Mouse (Mus musculus): Measurements from ENCODE around the gene Gm765. TPM values are rescaled to one million over a fixed set of nuclear protein-coding genes. Genes with fewer than 3 reads are reported as not detected.

The Gm765 gene
- polyA plus RNA-seq, 1 experiment from 2014 or later: not detected

DNA sequence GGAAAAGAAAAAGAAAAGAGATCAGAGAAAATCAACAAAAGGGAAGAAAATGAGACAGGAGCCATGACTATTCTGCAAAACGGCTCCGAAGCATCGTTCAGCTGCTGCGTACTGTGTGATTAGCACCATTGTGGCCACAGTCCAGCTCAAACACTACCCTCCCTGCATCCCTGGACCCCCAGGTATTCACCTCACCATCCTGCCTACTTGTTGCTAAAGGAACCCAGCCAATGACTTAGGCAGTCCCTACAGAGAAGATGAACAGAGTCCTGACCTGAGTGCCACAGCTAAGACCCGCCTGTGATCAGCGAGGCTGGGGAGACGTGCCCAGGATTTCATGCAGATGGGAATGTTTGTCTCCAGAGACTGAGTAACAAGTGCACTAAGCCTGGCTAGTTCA, 35.4 kb downstream of the Gm765 start:
- Histone ChIP-seq H3K4me1 (ENCODE audit: control insufficient read depth, insufficient read depth, low read length) (no peaks in the 10 kb centered on the region), H3K9me3 (replicated peaks; ENCODE audit: control insufficient read depth, low read length) (no peaks in the 10 kb centered on the region), H3K4me3 (ENCODE audit: low read length) (no peak overlapping the region), H3K27ac (ENCODE audit: low read length) (no peak overlapping the region), H3K27me3 (ENCODE audit: control insufficient read depth, insufficient read depth, low read length) (no peaks in the 10 kb centered on the region), H3K4me2 (ENCODE audit: low read depth, low read length) (no peak overlapping the region), H3K36me3 (ENCODE audit: control insufficient read depth, insufficient read depth) (no peaks in the 10 kb centered on the region), H3K9ac (ENCODE audit: low read length) (no peak overlapping the region)
- 89% methylated on average over 7 of the region's 7 CpGs for WGBS
- ATAC-seq (replicated peaks; ENCODE audit: extremely low read depth, insufficient read depth, low FRiP score): no peak

DNA sequence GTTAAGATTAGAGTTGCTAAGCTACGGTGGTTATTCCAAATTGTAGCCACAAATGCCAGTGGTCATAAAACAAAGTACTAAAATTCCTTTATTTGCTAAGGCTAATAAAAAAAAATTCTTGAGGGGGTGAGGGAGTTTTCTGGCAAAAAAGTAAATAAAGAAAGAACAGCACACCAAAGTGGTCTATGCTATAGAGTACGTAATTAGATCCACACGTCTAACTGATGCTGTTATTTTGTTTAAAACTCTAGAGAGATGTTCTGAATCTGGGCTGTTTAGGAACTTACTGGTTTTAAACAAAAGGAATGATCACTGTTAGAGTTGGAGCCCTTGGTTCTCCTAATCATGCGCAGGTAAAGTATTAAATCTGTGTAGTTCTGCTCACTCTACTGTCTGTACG, 50.5 kb downstream of the Gm765 start:
- H3K4me1 ChIP-seq (ENCODE audit: control insufficient read depth, insufficient read depth, low read length): no peaks in the 10 kb centered on the region
- H3K27ac ChIP-seq (ENCODE audit: low read length): no peak overlapping the region
- H3K4me3 ChIP-seq (ENCODE audit: low read length): no peak overlapping the region
- H3K27me3 ChIP-seq (ENCODE audit: control insufficient read depth, insufficient read depth, low read length): no peaks in the 10 kb centered on the region
- no peaks in the 10 kb centered on the region for H3K36me3 ChIP-seq (ENCODE audit: control insufficient read depth, insufficient read depth)
- ATAC-seq (replicated peaks; ENCODE audit: extremely low read depth, insufficient read depth, low FRiP score): no peak
- no peaks in the 10 kb centered on the region for H3K9me3 ChIP-seq (replicated peaks; ENCODE audit: control insufficient read depth, low read length)
- H3K4me2 ChIP-seq (ENCODE audit: low read depth, low read length): no peak overlapping the region
- no peak overlapping the region for H3K9ac ChIP-seq (ENCODE audit: low read length)
- WGBS: 86% methylated on average over 5 of the region's 5 CpGs

DNA sequence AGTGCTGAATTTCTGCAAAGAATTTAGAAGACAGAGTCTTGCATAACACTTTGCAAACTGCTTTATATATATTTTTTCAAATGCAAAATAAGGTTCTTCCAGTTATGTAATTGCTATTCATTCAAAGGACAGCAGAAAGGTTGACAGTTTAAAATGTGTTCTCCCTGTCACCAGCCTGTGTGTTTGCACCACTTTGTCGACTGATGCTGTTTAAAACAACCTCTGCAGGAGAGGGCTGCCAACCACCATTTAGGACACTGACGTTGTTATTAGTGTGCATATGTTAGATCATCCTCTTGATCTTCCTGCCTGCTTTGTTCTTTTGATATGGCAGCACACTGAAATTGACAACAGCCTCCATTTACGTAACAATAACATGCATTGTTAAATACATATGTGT, 54.2 kb downstream of the Gm765 start:
- H3K4me3 ChIP-seq (ENCODE audit: low read length): no peak overlapping the region
- H3K4me1 ChIP-seq (ENCODE audit: control insufficient read depth, insufficient read depth, low read length): no peaks in the 10 kb centered on the region
- H3K9ac ChIP-seq (ENCODE audit: low read length): no peak overlapping the region
- no peaks in the 10 kb centered on the region for H3K36me3 ChIP-seq (ENCODE audit: control insufficient read depth, insufficient read depth)
- H3K9me3 ChIP-seq (replicated peaks; ENCODE audit: control insufficient read depth, low read length): no peaks in the 10 kb centered on the region
- 54% methylated on average over 3 of the region's 3 CpGs for WGBS
- H3K27me3 ChIP-seq (ENCODE audit: control insufficient read depth, insufficient read depth, low read length): no peaks in the 10 kb centered on the region
- H3K4me2 ChIP-seq (ENCODE audit: low read depth, low read length): no peak overlapping the region
- no peak for ATAC-seq (replicated peaks; ENCODE audit: extremely low read depth, insufficient read depth, low FRiP score)
- H3K27ac ChIP-seq (ENCODE audit: low read length): no peak overlapping the region

DNA sequence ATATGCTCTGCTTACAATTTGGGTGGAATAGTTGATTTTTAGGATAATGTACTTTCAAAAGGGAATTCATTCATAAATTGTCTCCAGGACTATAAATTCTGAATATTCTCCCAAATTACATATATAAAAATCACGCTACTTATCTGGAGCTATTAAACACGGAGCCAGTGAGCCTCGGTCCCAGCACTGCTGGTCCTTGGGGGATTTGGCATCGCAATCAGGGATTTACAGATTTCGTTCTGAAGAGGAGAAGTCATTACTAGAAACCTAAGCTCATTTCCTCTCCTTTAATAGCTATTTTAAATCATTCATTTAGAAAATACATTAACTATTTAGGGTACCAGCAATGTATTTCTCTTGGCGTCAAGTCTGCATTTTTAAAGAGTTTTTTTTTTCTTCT, 55.0 kb downstream of the Gm765 start:
- Histone ChIP-seq H3K36me3 (ENCODE audit: control insufficient read depth, insufficient read depth) (no peaks in the 10 kb centered on the region), H3K4me2 (ENCODE audit: low read depth, low read length) (no peak overlapping the region), H3K4me3 (ENCODE audit: low read length) (no peak overlapping the region), H3K9ac (ENCODE audit: low read length) (no peak overlapping the region), H3K27ac (ENCODE audit: low read length) (no peak overlapping the region), H3K9me3 (replicated peaks; ENCODE audit: control insufficient read depth, low read length) (no peaks in the 10 kb centered on the region), H3K4me1 (ENCODE audit: control insufficient read depth, insufficient read depth, low read length) (no peaks in the 10 kb centered on the region), H3K27me3 (ENCODE audit: control insufficient read depth, insufficient read depth, low read length) (no peaks in the 10 kb centered on the region)
- WGBS: 71% methylated on average over 6 of the region's 6 CpGs
- no peak for ATAC-seq (replicated peaks; ENCODE audit: extremely low read depth, insufficient read depth, low FRiP score)

DNA sequence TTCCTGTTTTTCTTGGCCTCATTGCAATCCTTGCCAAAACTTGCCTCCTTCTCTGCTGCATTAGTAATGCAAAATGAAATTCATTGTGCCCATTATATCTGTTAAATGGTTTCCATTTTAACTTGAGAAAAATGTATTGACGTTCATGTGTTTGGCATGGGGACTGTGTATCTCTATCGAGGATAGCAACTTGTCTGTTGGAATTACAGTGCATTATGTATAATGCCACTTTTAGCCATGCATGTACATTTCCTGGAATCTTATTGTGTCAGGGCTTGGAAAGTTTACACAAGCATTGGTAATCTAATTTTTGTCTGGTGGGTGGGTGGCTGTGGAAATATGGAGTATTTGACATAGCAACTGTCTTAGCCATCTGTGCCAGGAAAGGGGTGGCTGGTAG, 57.4 kb downstream of the Gm765 start:
- Histone ChIP-seq H3K9ac (ENCODE audit: low read length) (no peak overlapping the region), H3K36me3 (ENCODE audit: control insufficient read depth, insufficient read depth) (no peaks in the 10 kb centered on the region), H3K9me3 (replicated peaks; ENCODE audit: control insufficient read depth, low read length) (no peaks in the 10 kb centered on the region), H3K4me2 (ENCODE audit: low read depth, low read length) (no peak overlapping the region), H3K4me3 (ENCODE audit: low read length) (no peak overlapping the region), H3K27me3 (ENCODE audit: control insufficient read depth, insufficient read depth, low read length) (no peaks in the 10 kb centered on the region), H3K4me1 (ENCODE audit: control insufficient read depth, insufficient read depth, low read length) (no peaks in the 10 kb centered on the region), H3K27ac (ENCODE audit: low read length) (no peak overlapping the region)
- no peak for ATAC-seq (replicated peaks; ENCODE audit: extremely low read depth, insufficient read depth, low FRiP score)
- WGBS: 72% methylated on average over 2 of the region's 2 CpGs

DNA sequence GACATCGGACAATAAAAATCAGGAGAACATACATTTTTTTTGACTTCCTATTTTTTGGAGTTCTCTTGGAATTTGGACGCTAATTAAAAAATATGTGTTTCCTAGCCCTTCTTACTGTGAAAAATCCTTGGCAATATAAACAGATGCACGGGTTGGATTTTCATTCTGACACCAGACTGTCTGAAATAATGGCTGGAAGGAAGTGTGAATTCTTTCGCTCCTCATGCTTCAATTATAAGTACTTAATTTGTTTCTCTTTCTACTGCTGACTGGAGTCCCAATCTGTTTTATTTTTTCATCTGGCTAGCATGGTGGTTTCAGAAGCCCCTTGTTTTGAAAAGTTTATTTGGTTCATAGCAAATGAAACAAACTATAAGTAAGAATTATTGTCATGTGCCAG, 59.8 kb downstream of the Gm765 start:
- 84% methylated on average over 4 of the region's 4 CpGs for WGBS
- Histone ChIP-seq H3K27ac (ENCODE audit: low read length) (no peak overlapping the region), H3K9me3 (replicated peaks; ENCODE audit: control insufficient read depth, low read length) (no peaks in the 10 kb centered on the region), H3K36me3 (ENCODE audit: control insufficient read depth, insufficient read depth) (no peaks in the 10 kb centered on the region), H3K9ac (ENCODE audit: low read length) (no peak overlapping the region), H3K4me2 (ENCODE audit: low read depth, low read length) (no peak overlapping the region), H3K27me3 (ENCODE audit: control insufficient read depth, insufficient read depth, low read length) (no peaks in the 10 kb centered on the region), H3K4me3 (ENCODE audit: low read length) (no peak overlapping the region), H3K4me1 (ENCODE audit: control insufficient read depth, insufficient read depth, low read length) (no peaks in the 10 kb centered on the region)
- no peak for ATAC-seq (replicated peaks; ENCODE audit: extremely low read depth, insufficient read depth, low FRiP score)

DNA sequence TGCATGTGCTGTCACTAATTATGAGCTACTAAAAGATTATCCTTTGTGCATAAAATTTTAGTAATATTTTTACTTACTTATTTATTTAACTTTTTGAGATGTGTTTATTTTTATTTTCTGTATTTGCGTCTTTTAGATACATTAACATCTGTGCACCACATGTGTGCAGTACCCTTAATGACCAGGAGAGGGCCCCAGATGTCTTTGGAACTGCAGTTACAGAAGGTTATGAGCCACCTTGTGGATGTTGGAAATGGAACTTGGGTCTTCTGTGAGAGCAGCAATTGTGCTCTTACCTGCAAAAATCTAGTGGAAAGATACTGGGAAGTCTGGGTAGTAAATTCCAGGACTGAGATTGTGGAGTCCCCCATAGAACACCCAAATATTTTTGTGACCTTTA, 71.0 kb downstream of the Gm765 start:
- H3K36me3 ChIP-seq (ENCODE audit: control insufficient read depth, insufficient read depth): no peaks in the 10 kb centered on the region
- H3K4me3 ChIP-seq (ENCODE audit: low read length): no peak overlapping the region
- no peaks in the 10 kb centered on the region for H3K27me3 ChIP-seq (ENCODE audit: control insufficient read depth, insufficient read depth, low read length)
- no peaks in the 10 kb centered on the region for H3K4me1 ChIP-seq (ENCODE audit: control insufficient read depth, insufficient read depth, low read length)
- WGBS: 81% methylated on average over 1 of the region's 1 CpGs
- H3K9me3 ChIP-seq (replicated peaks; ENCODE audit: control insufficient read depth, low read length): no peaks in the 10 kb centered on the region
- no peak overlapping the region for H3K27ac ChIP-seq (ENCODE audit: low read length)
- no peak overlapping the region for H3K9ac ChIP-seq (ENCODE audit: low read length)
- H3K4me2 ChIP-seq (ENCODE audit: low read depth, low read length): no peak overlapping the region
- no peak for ATAC-seq (replicated peaks; ENCODE audit: extremely low read depth, insufficient read depth, low FRiP score)

DNA sequence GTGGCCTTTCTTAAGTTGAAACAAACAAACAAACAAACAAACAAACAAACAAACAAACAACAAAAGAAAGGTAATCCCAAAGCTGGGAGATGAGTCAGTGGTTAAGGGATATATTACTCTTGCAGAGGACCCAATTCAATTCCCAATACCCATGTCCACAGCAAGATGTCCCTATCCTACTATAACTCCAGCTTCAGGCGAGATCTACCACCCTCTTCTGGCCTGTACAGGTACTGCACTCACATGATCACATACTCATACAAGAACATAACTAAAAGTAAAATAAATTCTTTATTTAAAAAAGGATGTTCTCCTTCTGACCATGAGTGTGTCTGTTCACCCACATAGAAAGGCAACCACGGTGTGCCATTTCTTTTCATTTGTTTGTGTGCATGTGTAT, 79.6 kb downstream of the Gm765 start:
- no peak overlapping the region for H3K4me2 ChIP-seq (ENCODE audit: low read depth, low read length)
- H3K4me3 ChIP-seq (ENCODE audit: low read length): no peak overlapping the region
- WGBS: 43% methylated on average over 2 of the region's 2 CpGs
- H3K36me3 ChIP-seq (ENCODE audit: control insufficient read depth, insufficient read depth): no peaks in the 10 kb centered on the region
- H3K9ac ChIP-seq (ENCODE audit: low read length): no peak overlapping the region
- no peaks in the 10 kb centered on the region for H3K4me1 ChIP-seq (ENCODE audit: control insufficient read depth, insufficient read depth, low read length)
- H3K27ac ChIP-seq (ENCODE audit: low read length): no peak overlapping the region
- H3K27me3 ChIP-seq (ENCODE audit: control insufficient read depth, insufficient read depth, low read length): no peaks in the 10 kb centered on the region
- no peak for ATAC-seq (replicated peaks; ENCODE audit: extremely low read depth, insufficient read depth, low FRiP score)
- H3K9me3 ChIP-seq (replicated peaks; ENCODE audit: control insufficient read depth, low read length): peaks cover 12% of the 10 kb centered on the region

DNA sequence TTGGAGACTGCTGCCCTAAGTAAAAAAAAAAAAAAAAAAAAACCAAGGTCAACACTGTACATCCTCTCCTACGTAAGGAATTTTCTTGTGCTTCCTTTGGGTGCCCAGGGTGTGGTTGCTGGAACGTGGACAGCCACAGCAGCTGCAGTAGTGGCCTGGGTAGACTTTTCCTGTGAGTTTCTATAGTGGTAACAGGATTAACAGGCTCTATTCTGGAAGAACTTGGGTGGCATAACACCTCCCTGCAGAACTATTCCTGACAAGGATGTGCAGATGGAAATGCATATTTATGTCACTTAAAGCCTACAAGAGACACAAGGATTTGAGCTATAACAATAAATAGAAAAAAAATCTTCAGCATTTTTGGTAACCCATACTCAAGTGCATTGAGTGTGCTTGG, 83.5 kb downstream of the Gm765 start:
- Histone ChIP-seq H3K4me3 (ENCODE audit: low read length) (no peak overlapping the region), H3K4me1 (ENCODE audit: control insufficient read depth, insufficient read depth, low read length) (no peaks in the 10 kb centered on the region), H3K27me3 (ENCODE audit: control insufficient read depth, insufficient read depth, low read length) (no peaks in the 10 kb centered on the region), H3K27ac (ENCODE audit: low read length) (no peak overlapping the region), H3K9me3 (replicated peaks; ENCODE audit: control insufficient read depth, low read length) (peaks cover 12% of the 10 kb centered on the region), H3K36me3 (ENCODE audit: control insufficient read depth, insufficient read depth) (no peaks in the 10 kb centered on the region), H3K9ac (ENCODE audit: low read length) (no peak overlapping the region), H3K4me2 (ENCODE audit: low read depth, low read length) (no peak overlapping the region)
- 43% methylated on average over 2 of the region's 2 CpGs for WGBS
- no peak for ATAC-seq (replicated peaks; ENCODE audit: extremely low read depth, insufficient read depth, low FRiP score)

DNA sequence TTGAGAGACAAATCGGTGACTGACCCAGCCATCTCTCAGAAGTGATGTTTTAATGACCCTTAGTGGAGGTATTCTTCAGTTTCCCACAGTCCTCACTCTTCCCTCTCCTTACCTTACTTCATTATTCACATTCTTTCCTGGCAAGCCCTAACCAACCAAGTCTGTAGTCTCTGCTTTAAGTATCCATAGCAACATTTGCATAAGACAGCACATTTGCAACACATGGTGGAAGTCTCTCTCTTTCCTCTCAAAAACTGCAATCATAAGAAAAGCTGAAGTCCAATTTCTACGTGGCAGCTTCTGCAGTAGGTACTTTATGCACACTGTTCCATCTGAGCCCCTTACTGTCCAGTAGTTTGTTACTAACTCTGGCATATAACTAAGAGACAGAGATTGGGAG, 96.1 kb downstream of the Gm765 start:
- H3K4me3 ChIP-seq (ENCODE audit: low read length): no peak overlapping the region
- WGBS: 79% methylated on average over 2 of the region's 2 CpGs

More for the DNA sequence above, 96.1 kb downstream of the Gm765 start:
- Histone ChIP-seq H3K4me1 (ENCODE audit: control insufficient read depth, insufficient read depth, low read length) (no peaks in the 10 kb centered on the region), H3K27me3 (ENCODE audit: control insufficient read depth, insufficient read depth, low read length) (no peaks in the 10 kb centered on the region), H3K27ac (ENCODE audit: low read length) (no peak overlapping the region), H3K4me2 (ENCODE audit: low read depth, low read length) (no peak overlapping the region), H3K9me3 (replicated peaks; ENCODE audit: control insufficient read depth, low read length) (no peaks in the 10 kb centered on the region), H3K9ac (ENCODE audit: low read length) (no peak overlapping the region), H3K36me3 (ENCODE audit: control insufficient read depth, insufficient read depth) (no peaks in the 10 kb centered on the region)
- no peak for ATAC-seq (replicated peaks; ENCODE audit: extremely low read depth, insufficient read depth, low FRiP score)

Measured in heart, embryonic 16.5 days (tissue).